Mouse (Mus musculus): ENCODE results near the gene Gpr39.
"Not testable (repeated sequence)": the region's sequence is repeated elsewhere in the genome, so short reads cannot be mapped to it uniquely, and the experiment has no call there.

Gpr39 gene

GRCm38 (mm10) chr1:125676790-125677273 lies at the start of gene Gpr39:
Gpr39 (plus strand) TSS chr1:125676995.
- no peak for DNase-seq (ENCODE audit: low spot score in 2 of 2)

- no peak for DNase-seq (ENCODE audit: low spot score in 2 of 2)
Observed at GRCm38 (mm10) chr1:125639501-125640253, 37.1 kb upstream of the Gpr39 start.

GRCm38 (mm10) chr1:125643643-125644042 lies 33.2 kb upstream of the Gpr39 start:
- no peak for DNase-seq (ENCODE audit: low spot score in 2 of 2)

- DNase-seq (ENCODE audit: low spot score in 2 of 2), result not testable (repeated sequence)
Observed at GRCm38 (mm10) chr1:125646816-125647215, 30.0 kb upstream of the Gpr39 start.

- DNase-seq (ENCODE audit: low spot score in 2 of 2), result no peak
Observed at GRCm38 (mm10) chr1:125648011-125648410, 28.8 kb upstream of the Gpr39 start.

GRCm38 (mm10) chr1:125649056-125649455 lies 27.7 kb upstream of the Gpr39 start:
- DNase-seq (ENCODE audit: low spot score in 2 of 2), result no peak

GRCm38 (mm10) chr1:125652836-125653594 lies 23.8 kb upstream of the Gpr39 start:
- no peak for DNase-seq (ENCODE audit: low spot score in 2 of 2)

- no peak for DNase-seq (ENCODE audit: low spot score in 2 of 2)
Observed at GRCm38 (mm10) chr1:125657416-125657815, 19.4 kb upstream of the Gpr39 start.

- no peak for DNase-seq (ENCODE audit: low spot score in 2 of 2)
Observed at GRCm38 (mm10) chr1:125660151-125660550, 16.6 kb upstream of the Gpr39 start.

- no peak for DNase-seq (ENCODE audit: low spot score in 2 of 2)
Observed at GRCm38 (mm10) chr1:125660901-125661300, 15.9 kb upstream of the Gpr39 start.

- no peak for DNase-seq (ENCODE audit: low spot score in 2 of 2)
Observed at GRCm38 (mm10) chr1:125662058-125662457, 14.7 kb upstream of the Gpr39 start.

- no peak for DNase-seq (ENCODE audit: low spot score in 2 of 2)
Observed at GRCm38 (mm10) chr1:125662660-125663059, 14.1 kb upstream of the Gpr39 start.

GRCm38 (mm10) chr1:125663104-125663503 lies 13.7 kb upstream of the Gpr39 start:
- no peak for DNase-seq (ENCODE audit: low spot score in 2 of 2)

- DNase-seq (ENCODE audit: low spot score in 2 of 2), result no peak
Observed at GRCm38 (mm10) chr1:125665127-125665637, 11.6 kb upstream of the Gpr39 start.

- DNase-seq (ENCODE audit: low spot score in 2 of 2), result no peak
Observed at GRCm38 (mm10) chr1:125669035-125669434, 7.8 kb upstream of the Gpr39 start.

GRCm38 (mm10) chr1:125675186-125675585 lies 1.6 kb upstream of the Gpr39 start:
- no peak for DNase-seq (ENCODE audit: low spot score in 2 of 2)

- no peak for DNase-seq (ENCODE audit: low spot score in 2 of 2)
Observed at GRCm38 (mm10) chr1:125677286-125677685, 491 bp downstream of the Gpr39 start.

- DNase-seq (ENCODE audit: low spot score in 2 of 2), result no peak
Observed at GRCm38 (mm10) chr1:125679522-125680077, 2.8 kb downstream of the Gpr39 start.

- no peak for DNase-seq (ENCODE audit: low spot score in 2 of 2)
Observed at GRCm38 (mm10) chr1:125684423-125684822, 7.6 kb downstream of the Gpr39 start.

GRCm38 (mm10) chr1:125685304-125685703 lies 8.5 kb downstream of the Gpr39 start:
- no peak for DNase-seq (ENCODE audit: low spot score in 2 of 2)

- DNase-seq (ENCODE audit: low spot score in 2 of 2), result no peak
Observed at GRCm38 (mm10) chr1:125687701-125688420, 11.1 kb downstream of the Gpr39 start.

GRCm38 (mm10) chr1:125693541-125693940 lies 16.7 kb downstream of the Gpr39 start:
- no peak for DNase-seq (ENCODE audit: low spot score in 2 of 2)

Measured in spleen, postnatal 4 days (tissue).